ENCODE assay signal across 8 mouse cellular contexts in genomic region chr10:60081905-60082304, GRCm38 (mm10). TPM values are rescaled to one million over a fixed set of nuclear protein-coding genes. Genes with fewer than 3 reads are reported as not detected.
DNase-seq lines count a peak whose midpoint lies in the region; ATAC-seq and TF ChIP-seq lines count a peak whose summit lies in the region.

No protein-coding gene starts in this region.

- WGBS in forebrain, embryonic 15.5 days = 54% methylated on average over 5 of the region's 5 CpGs
- WGBS in forebrain, embryonic 12.5 days = 64% methylated on average over 5 of the region's 5 CpGs
- WGBS in lung, adult 2 months = 47% methylated on average over 5 of the region's 5 CpGs

- TF ChIP-seq CTCF in cortical plate, adult 2 months (IDR thresholded peaks at IDR 0.05; ENCODE audit: extremely low read depth, insufficient read depth, low read length) = no peak
- no peak for TF ChIP-seq CTCF in lung, adult 2 months (IDR thresholded peaks at IDR 0.05; ENCODE audit: insufficient read depth, low read length)

- H3K4me2 ChIP-seq in forebrain, embryonic 15.5 days (replicated peaks) = no peak overlapping the region
- H3K4me2 ChIP-seq in forebrain, embryonic 12.5 days = no peak overlapping the region

- ATAC-seq in forebrain, embryonic 15.5 days (replicated peaks) = no peak
- no peak for ATAC-seq in forebrain, embryonic 12.5 days (ENCODE audit: low FRiP score)
- peak; percentile 8 for ATAC-seq in inflammation-experienced regulatory T-cells, adult 6 months

- no peak overlapping the region for H3K4me3 ChIP-seq in forebrain, embryonic 15.5 days
- H3K4me3 ChIP-seq in forebrain, embryonic 12.5 days (replicated peaks) = no peak overlapping the region
- H3K4me3 ChIP-seq in cortical plate, adult 2 months (ENCODE audit: insufficient read depth, low read length) = no peak overlapping the region
- H3K4me3 ChIP-seq in lung, adult 2 months (replicated peaks; ENCODE audit: extremely low read depth, low read depth, low read length) = no peak overlapping the region

- H3K9me3 ChIP-seq in forebrain, embryonic 15.5 days = no peaks in the 10 kb centered on the region
- no peaks in the 10 kb centered on the region for H3K9me3 ChIP-seq in forebrain, embryonic 12.5 days

- H3K4me1 ChIP-seq in forebrain, embryonic 15.5 days = peaks cover 40% of the 10 kb centered on the region
- 0 out of 2 replicates have a peak, but pooled peaks cover 6% of the 10 kb centered on the region for H3K4me1 ChIP-seq in forebrain, embryonic 12.5 days
- H3K4me1 ChIP-seq in cortical plate, adult 2 months (ENCODE audit: control insufficient read depth, insufficient read depth, low read length) = peaks cover 3% of the 10 kb centered on the region
- H3K4me1 ChIP-seq in lung, adult 2 months (ENCODE audit: control insufficient read depth, insufficient read depth, low read length) = peaks cover 2% of the 10 kb centered on the region

- H3K27ac ChIP-seq in forebrain, embryonic 15.5 days (replicated peaks) = 0 out of 2 replicates have a peak overlapping the region, but pooled peaks have one; percentile 12
- no peak overlapping the region for H3K27ac ChIP-seq in forebrain, embryonic 12.5 days
- H3K27ac ChIP-seq in cortical plate, adult 2 months (ENCODE audit: insufficient read depth, low read length) = peak overlapping the region; percentile 57; the same call in 1 of the 2 replicates

- TF ChIP-seq POLR2A in cortical plate, adult 2 months (IDR thresholded peaks at IDR 0.05; ENCODE audit: extremely low read depth, insufficient read depth, low read length) = no peak
- no peak for TF ChIP-seq POLR2A in lung, adult 2 months (IDR thresholded peaks at IDR 0.05; ENCODE audit: borderline replicate concordance, extremely low read depth, low read depth, low read length)

- no peak overlapping the region for H3K9ac ChIP-seq in forebrain, embryonic 15.5 days (replicated peaks)
- no peak overlapping the region for H3K9ac ChIP-seq in forebrain, embryonic 12.5 days

- DNase-seq in CD4-positive, CD25-positive, alpha-beta regulatory T cell, adult 2 months (ENCODE audit: low read depth, low spot score) = peak; percentile 44
- DNase-seq in lung, adult 2 months = peak; percentile 7
- DNase-seq in urinary bladder, postnatal 36 days (ENCODE audit: low spot score in 2 of 2) = peak; percentile 35 to 82
- DNase-seq in embryo, embryonic 10 days (ENCODE audit: low spot score) = no peak

- H3K36me3 ChIP-seq in forebrain, embryonic 15.5 days = no peaks in the 10 kb centered on the region
- no peaks in the 10 kb centered on the region for H3K36me3 ChIP-seq in forebrain, embryonic 12.5 days (replicated peaks)

- H3K27me3 ChIP-seq in forebrain, embryonic 15.5 days = no peaks in the 10 kb centered on the region
- H3K27me3 ChIP-seq in forebrain, embryonic 12.5 days = no peaks in the 10 kb centered on the region

RNA-seq across cellular contexts. Expression of gene Spock2, which starts 24.1 kb away (rescaled TPM):
- 48.1 and 49.0 TPM in 2 replicates for polyA plus RNA-seq in forebrain, embryonic 15.5 days (2015; fragmentation: Nextera tagmentation; extraction: Ambion mirVana)
- 13.2 and 14.3 TPM in 2 replicates for polyA plus RNA-seq in forebrain, embryonic 12.5 days (2016; fragmentation: Nextera tagmentation; extraction: Ambion mirVana)
- 382 and 387 TPM in 2 replicates for polyA plus RNA-seq in cortical plate, adult 2 months (2012; rRNA removed)
- polyA plus RNA-seq in inflammation-experienced regulatory T-cells, adult 6 months (2017; shearing (Covaris generic)) = 1 to 10 TPM; 1.5 to 8.7 (median 8.0) TPM
- 138 and 143 TPM in 2 replicates for polyA plus RNA-seq in lung, adult 2 months (2012; rRNA removed)
